Mouse (Mus musculus) frontal cortex, postnatal 10 days (tissue): ENCODE results near the gene Adprm.

Source experiments
- DNase-seq, 2 experiments: peaks; one replicate each; pipeline ENCODE4 v3.0.0; 2022; ENCODE audit warnings: low spot score in 2 of 2, mixed read lengths in 1 of 2

Adprm gene

DNA sequence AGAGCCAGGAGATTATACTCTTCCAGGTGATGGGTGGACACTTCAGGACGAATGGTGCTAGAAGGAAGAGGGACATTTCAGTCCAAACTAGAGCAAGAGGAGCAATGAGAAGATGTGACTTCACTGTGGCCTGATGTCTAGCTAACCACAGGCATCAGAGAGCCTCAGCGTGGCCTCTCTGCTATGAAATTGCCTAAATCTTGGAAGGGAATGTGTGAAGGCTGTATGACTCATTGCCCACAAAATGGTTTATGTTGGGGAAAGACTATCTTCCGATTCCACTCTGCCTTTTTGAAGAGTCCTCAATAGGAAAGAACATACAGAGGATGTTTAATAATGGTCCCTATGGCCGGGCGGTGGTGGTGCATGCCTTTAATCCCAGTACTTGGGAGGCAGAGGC, 24.4 kb upstream of the Adprm start:
- DNase-seq = no peak

DNA sequence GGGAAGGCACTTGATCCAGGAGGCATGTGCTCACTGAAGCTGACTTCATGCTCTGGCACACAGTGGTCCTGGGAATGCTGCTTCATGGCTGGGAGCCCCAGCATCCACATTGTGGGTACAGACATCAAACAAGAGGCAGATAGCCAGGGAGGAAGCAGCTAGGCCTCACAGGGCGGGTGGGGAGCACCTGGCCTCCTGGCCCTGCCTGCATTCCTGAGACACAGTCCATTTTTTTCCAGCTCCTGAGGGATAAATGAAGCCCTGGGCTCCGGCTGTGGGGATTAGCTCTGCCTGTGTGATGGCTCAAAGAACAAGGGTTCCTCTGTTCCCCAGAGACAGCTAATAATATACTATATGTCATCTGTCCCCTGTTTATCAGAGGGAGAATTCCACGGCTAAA, 22.6 kb upstream of the Adprm start:
- no peak for DNase-seq

DNA sequence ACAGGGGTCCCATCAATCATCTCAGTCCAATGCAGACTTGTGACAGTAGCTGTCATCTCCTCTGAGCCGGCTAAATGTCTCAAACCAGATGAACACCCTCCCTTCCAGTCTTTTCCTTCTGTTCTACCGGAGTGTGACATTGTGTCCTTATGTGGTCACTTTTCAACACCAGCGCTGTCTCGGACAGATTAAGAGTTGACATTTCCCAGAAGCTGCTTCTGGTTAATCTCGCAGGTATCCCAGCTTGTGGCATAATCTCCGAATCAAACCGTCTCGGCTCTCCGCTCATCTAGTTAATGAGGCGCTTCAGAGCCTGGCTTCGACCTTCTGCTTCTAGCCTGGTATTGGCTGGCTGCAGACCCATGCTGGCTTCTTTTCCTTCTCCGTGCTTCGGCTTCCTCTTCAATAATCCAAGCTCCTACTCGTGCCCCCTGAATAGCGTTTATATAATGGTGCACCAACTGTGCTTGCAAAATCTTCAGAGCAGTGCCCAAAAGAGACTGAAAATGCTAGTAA, 20.3 kb upstream of the Adprm start:
- DNase-seq = no peak

DNA sequence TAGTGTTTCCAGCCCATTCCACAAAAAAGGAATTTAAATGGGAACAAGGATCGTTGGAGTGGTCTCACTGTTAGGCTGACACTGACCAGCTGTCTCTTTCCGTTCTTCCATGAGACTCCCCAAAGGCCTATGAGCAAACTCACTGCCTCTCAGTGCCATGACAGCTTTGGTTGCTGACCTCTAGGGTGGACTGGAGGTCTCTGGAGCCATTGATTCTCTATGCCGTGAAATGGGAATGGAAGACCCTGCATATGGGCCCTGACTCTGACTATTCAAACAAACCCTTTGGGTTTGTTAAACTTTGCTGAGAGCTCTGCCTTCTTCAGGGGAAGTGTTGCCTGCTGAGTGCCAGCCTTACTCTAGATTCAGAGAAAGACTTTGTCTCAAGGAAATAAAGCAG, 15.3 kb upstream of the Adprm start:
- DNase-seq = no peak

DNA sequence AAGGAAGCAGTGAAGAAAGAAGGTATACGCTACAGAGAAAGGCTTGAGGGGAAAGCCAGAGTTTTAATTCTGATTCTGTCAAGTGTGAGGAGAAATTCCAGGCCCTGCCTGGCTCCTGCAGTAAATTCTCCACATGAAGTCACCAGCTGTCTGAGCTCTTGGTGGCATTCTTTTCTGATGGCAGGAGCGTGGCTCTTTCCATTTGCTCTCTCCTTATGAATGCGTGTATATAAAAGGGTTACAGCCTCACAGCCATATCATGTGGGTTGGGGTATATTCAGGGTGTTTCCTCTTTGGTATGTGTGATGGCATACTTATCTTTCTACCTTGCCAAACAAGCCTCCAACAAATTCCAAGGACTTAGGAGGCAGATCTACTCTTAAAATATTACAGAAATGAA, 10.3 kb upstream of the Adprm start:
- DNase-seq = no peak

DNA sequence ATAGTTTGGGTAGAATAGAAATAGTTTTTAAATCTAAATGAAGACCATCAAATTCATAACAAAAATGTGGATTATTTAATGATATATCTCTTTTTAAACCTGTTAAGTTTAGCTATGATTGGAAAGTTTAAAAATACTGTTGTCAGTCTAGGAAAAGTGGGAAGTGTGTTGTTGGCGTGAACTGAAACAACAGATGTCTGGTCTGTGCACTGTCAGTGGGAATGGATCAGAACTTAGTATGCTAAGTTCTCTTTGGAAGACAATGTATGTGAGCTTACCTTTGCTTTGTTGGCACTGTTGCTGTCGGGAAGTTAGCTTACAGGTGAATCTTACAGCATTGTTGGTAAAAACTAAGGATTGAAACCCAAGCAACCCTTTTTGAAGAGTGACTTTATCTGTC, 8.9 kb upstream of the Adprm start:
- no peak for DNase-seq

DNA sequence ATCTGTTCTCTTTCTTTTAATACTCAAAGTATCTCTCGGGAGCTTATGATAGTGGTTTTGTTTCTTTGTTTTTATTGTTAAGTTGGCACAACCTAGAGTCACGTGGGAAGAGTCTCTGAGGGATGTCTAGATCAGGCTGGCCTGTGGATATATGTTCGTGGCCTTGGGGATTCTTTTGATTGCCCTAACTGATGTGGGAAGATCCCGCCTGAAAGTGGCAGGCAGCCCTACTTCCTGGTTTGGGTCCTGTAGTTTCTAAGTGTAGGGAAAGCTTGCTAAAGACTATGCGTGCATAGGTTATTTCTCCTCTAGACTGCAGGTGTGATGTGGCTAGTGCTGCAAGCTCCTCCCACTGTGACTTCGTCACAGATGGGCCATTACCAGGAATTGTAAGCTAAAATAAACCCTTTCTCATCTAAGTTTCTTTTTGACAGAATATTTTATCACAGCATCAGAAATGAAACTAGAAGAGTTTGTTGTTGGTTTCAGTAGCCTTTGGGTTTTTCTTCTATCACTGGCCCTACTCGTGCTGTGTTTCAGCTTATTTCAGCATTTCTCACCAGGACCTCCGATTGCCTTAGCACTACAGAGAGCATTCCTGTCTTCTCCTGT, 2.5 kb upstream of the Adprm start:
- no peak for DNase-seq

DNA sequence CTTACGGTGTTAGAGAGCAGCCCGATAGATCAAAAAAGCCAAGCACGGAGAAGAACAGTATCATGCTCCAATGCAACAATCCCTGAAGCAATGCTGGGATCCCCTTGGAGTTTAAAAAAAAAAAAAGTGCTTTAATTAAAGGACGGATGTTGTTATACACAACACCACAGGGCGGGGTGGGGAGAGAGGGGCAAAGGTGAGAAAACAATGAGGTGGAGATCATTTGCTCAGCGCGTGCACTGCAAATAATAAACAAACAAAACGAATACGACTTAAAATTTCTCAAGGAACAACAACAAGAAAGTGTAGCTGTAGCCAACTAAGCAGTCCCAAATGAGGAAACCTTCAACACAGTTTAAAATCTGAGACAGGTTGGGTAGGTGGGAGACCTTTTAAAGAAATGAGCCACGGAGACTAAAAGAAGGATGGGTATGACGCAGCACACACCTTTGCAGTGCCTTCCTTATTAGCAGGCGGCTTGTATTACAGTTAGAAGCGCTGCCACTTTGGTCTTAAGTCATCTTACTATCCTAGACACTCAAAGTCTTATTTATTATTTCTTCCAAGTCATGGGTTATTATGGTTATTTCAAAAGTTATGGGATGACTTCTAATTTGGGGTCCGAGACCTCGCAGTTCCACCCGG, 596 bp downstream of the Adprm start:
- DNase-seq = no peak

DNA sequence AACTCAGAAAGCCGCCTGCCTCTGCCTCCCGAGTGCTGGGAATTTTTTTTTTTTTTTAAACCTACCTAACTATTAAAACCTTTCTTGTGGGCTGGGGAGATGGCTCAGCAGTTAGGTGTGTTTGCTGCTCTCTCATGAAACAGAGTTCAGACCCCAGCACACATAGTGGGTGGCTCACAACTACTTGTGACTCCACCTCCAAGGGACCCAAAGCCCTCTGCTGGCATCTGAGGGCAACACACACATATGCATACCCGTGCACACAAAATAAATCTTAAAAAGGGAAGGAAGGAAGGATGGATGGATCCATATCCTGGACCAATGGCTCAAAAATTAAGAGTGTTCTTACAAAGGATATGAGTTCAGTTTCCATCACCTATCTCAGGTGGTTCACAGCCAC, 3.1 kb downstream of the Adprm start:
- no peak for DNase-seq

DNA sequence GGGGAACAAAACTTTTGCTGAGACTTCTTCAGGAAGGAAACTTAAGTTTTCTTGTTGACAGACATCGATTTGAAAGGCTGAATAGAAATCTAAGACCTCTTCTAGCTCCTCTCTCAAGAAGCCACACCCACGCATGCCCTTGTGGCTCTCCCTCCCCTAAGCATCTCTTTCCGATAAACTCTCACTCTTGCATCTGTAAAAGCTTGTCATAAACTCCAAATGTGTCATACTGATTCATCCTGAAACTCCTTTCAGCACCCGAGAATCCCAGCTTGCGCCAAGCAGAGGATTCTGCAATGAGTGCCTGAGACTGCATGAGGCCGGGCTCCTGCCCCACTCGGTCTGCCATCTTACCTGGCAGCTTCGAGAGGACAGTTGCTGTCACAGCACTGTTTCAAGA, 3.9 kb downstream of the Adprm start:
- no peak for DNase-seq

DNA sequence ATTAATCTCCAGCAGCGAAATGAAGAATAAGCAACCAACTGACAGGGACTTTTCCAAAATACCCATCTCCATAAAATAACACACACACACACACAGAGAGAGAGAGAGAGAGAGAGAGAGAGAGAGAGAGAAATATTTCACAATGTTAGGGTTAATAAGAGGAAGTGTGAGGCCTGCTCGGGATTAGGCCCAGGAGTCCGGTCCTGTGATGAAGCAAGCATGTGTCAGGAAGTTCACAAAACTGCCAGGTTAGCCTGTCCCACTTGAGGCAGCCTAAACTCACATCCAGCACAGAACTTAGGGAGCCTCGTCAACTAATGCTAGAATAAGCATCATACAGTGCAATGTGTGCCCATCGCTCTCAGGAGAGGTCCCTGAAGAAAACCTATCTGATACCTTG, 5.2 kb downstream of the Adprm start:
- no peak for DNase-seq

DNA sequence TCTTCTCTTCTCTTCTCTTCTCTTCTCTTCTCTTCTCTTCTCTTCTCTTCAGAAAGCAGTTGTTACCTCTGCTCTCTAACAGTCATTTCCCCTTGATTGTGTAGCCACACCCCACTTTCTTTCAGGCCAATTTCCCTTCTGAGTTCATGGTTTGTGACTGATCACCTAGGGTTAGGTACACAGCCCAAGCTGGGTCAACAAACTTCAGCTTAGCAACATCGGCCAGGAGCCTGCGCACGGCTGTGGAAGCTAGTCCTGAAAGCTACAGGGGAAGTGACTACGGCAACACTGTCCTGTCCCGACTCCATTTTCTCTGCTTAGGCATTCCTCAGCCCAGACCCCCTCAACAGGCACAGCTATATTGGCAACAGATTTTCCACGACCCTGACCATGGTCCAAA, 7.4 kb downstream of the Adprm start:
- no peak for DNase-seq

DNA sequence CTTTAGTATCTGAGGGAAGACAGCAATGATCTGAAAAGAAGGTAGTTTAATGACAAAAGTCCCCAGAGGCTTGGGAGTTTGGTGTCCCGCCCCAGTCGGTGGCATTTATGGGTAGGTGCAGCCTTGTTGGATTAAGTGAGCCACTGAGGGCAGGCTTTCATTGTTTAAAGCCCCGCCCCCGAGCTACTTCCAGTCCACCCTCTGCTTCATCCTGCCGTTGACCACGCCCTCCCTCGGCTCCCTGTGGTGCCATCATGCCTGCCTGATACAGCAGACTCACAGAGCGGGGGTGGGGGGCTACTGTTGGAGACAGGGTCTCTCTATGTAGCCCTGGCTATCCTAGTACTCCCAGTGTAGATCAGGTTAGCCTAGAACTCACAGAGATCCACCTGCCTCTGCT, 9.4 kb downstream of the Adprm start:
- DNase-seq = no peak

DNA sequence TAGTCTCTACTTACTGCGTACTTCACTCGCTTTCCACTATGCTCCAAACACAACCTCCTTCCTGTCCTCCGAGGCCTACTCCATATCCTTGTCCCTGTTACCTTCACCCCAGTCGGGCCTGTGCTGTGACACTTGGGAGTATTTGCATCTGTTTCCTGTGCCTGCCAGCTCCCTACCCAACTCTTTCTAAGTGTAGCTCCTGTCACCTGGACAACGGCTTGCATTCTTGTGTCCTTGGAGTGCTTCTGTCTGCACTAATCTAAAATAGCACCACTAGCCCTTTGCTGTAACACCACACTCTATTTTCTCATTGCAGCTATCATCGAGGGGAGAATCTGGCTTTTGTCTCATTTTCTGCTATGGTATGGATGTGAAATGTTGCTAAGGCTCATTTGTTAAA, 11.9 kb downstream of the Adprm start:
- no peak for DNase-seq

DNA sequence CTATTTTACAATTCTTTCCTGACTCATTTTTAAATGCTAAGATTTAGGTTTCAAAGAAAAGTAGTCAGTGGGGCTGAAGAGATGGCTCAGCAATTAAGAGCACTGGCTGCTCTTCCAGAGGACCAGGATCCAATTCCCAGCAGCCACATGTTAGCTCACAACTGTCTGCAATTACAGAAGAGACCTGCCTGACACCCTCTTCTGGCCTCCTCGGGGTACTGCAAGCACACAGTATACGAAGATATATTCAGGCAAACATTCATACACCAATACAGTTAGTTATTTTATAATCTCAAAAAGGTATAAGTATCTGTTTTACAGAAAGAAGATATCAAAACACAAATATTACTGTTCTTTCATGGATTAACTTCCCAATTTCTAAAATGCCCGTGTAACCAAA, 12.6 kb downstream of the Adprm start:
- no peak for DNase-seq

DNA sequence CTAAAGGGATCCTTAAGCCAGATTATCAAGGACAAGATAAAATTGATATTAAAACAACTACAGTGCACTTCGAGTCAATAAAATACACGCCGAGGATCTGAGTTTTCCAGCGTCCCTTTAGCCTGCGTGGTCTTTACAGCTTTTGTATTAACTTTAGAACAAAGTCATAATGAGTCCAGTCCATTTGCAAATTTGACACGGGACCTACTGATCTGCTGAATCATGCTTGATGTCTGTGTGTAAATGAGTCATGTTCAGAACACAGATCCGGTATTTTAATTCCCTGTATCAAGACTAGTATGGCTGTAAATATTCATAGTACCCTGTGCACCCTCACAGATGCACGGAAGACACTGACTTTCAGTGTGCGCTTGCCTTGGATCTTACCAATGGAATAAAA, 15.5 kb downstream of the Adprm start:
- no peak for DNase-seq

DNA sequence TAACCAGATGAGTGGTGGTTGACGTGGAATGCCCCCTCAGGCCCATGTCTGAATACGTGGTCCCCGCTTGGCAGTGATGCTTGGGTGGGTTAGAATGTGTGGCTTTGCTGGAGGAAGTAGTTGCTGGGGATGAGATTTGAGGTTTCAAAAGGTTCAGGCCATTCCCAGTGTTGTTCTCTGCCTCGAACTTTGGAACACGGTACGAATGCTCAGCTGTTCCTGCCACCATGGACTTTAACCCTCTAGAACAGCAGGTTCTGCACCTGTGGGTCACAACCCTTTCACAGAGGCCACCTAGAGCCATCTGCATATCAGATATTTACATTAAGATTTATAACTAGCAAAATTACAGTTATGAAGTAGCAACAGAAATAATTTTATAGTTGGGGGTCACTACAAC, 16.2 kb downstream of the Adprm start:
- DNase-seq = no peak

DNA sequence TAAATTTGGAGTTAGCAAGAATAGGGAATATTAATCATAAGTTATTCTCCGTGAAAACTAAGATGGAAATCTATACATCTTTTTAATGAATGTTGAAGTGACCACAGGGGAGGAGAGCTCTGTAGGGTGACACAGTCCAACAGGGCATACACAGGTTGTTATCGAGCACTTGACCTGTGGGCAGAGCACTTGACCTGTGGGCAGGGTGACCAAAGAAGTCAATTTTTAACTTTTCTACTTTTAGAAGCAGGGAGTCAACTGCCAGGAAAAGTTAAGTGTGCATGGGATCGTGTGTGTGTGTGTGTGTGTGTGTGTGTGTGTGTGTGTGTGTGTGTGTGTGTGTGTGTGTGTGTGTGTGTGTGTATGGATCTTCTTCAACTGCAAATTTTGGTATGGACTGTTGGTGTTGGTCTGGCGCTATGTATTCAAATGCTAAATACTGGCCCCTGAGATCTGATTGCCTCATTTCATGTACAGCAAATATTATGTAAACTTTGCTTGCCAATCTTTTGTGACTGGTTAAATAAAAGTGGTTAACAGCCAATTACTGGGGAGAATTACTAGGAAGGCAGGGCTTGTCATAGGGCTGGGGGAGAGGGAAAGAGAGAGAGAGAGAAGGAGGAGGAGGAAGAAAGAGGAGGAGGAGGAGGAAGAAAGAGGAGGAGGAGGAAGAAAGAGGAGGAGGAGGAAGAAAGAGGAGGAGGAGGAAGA, 17.5 kb downstream of the Adprm start:
- DNase-seq = no peak

DNA sequence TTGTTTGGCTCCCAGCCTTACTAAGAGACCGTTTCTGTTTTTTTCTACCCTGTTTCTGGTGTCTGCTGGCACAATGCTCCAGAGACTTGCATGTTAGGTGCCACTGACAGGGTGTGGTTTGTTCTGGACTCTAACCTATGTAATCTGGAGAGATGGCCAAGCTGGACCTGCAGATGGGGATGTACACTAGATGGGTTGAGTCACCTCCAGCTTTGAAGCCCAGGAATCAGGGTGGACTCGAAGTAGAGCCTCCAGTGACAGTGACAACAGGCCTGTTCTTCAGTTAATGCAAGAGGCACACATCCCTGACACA, 20.8 kb downstream of the Adprm start:
- DNase-seq = no peak

DNA sequence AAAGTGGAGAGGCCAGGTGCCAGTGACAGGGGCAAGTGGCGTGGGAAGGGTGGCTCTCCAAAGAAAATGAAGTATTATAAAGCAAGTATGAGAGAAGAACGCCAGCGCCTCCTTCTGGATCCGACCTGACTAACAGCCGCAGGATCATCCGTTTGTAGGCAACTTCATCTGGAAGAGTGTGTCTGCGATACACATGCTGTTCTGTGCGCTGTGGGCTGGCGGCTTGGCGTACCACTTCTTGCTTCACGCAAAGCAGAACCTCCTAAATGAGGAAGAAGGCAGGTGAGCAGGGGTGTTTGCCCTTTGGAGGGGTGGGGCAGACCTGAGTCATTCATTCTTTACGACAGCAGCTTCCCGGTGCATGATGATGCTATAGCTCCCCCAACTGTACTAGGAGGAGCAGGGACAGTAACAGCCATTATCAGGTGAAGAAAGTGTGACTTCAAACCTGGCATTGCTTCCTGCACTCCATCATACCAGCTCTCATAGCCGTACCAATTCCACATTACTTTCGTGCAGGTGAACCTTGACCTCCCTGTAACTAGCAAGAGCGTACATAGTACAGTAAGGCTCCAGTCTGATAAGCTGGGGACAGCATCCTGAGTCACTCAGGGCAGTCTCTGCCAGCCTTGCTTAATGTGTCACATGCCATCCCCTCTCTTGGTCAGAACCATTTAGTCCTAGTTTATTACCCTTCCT, 21.3 kb downstream of the Adprm start:
- DNase-seq = no peak

DNA sequence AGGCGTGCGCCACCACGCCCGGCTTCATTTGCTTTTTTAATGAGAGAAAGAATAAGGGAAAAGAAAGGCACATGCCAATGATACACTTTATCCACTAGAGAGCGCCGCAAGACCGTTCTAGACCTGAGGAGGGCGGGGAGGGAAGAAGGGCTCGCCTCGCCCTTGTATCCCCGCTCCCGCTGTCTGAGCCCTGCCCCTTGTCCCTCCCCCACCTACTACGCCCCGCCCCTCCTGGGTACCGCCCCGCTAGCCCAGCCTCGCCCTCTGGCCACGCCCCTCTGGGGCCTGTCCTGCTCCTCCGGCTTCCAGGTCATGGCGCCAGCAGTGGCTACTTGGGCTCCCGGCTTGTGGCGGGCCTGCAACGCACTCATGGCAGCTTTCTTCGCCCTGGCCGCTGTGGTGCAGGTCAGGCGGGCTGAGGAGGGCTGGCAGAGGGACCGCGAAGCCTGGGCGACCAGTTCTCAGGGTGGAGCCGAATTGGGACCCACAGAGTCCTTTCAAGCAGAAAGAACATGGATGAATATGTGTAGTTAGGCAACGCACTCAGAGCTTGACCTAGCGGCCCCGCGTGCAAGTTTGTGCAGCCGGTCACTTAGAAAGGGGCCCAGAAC, 27.4 kb downstream of the Adprm start, which contains the start of gene Tmem220:
Gene Tmem220, plus strand, starts transcription at position 288 of the 611 bp plus-strand sequence.
- peak; percentile 67 to 80 for DNase-seq

DNA sequence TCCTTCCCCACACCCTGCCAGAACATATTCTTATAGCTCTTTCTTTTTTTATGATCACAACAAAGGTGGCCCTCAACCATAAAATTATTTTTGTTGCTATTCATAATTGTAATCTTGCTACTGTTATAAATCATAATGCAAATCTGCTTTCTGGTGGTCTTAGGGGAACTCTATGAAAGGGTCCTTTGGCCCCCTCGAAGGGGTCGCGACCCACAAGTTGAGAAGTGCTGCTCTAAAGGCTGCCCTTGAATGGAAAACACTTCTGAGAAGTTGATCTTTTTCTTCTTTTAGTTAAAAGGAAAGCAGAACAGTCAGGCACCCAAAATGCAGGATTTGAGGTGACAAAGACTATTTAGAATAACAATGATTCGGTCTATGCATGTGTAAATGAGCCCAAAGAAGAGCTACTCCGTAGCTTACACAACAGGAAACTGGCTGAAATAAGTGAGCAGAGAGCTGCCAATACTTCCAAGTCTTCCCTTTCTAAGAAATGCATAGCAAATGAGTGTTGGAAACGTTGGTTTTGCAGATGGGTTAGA, 28.5 kb downstream of the Adprm start:
- no peak for DNase-seq
